Mouse (Mus musculus): ENCODE data around the gene Mslnl.
"Not testable (repeated sequence)": the region's sequence is repeated elsewhere in the genome, so short reads cannot be mapped to it uniquely, and the experiment has no call there.

Gene Mslnl

DNA sequence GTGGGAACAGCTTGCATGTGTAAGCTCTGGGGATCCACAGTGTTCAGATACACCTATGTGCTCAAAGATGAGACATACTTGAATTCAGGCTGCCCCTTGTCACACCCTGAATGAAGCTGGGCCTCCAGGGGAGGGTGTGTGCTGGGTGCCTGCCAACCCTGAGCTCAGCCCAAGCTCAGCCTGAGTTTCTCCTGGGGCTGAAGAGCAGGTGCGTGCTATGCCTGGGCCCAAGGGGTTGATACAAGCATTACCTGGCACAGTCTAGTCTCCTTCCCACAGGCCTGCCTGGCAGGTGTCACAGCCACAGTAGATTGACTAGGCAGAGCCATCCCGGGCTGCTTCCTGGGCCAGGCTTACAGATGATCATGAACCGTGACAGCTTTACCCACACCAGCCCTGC is at the start of gene Mslnl:
Gene Mslnl, plus strand, starts transcription at position 298 of the 400 bp plus-strand sequence.
- no peak for DNase-seq

DNA sequence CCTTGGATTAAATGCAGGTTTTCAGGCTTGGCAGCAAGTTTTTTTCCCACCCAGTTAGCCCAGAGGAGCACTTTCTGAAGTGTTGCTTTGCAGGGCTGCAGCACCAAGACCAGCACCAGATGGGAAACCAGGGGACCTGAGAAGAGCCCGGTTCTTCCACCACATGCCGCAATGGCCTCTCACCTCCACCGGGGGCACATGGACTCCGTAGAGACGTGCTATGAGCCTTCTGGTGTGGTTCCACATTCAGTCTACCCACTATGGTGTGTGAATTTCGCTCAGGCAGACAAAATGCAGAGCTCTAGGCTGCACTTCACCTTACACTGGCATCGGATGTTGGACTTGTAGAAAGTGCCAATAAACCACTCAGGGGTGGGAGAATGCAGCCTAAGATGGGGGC is 49.5 kb upstream of the Mslnl start:
- no peak for DNase-seq

DNA sequence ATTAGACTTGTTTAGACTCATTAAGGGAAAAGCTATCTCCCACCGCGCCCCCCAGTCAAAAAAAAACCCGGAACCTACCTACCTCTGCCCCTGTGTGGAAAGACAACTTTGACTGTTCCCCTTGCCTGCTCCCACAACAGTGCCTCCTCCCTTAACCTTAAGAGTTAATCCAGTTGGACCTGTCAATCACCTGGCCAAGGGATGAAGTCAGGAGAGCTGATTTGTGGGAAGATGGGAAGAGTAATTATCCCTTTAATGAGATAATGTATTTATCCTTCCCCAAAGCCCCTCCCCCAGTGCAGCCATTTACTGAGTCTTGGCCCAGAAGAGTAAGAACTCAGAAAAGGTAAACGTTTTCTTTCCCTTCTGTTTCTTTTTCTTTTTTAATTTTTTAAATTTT is 46.9 kb upstream of the Mslnl start:
- no peak for DNase-seq

DNA sequence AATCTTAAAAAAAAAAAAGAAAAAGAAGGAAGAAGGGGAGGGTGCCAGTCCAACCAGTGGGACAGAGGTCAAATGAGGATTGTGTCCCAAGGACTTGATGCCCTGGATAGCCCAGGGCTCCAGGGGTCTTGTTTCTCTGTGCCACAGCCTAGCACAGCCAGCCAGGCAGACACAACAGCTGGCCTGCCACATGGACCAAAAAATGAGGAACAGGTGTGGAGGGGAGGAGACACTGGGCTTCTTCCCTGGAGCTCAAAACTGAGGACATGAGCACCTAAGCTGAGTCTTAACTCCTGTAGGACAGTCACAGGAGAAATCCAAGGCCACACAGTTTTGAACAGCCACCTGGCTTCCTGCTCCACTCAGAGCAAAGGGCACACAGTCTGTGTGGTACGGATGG is 39.6 kb upstream of the Mslnl start:
- DNase-seq = no peak

DNA sequence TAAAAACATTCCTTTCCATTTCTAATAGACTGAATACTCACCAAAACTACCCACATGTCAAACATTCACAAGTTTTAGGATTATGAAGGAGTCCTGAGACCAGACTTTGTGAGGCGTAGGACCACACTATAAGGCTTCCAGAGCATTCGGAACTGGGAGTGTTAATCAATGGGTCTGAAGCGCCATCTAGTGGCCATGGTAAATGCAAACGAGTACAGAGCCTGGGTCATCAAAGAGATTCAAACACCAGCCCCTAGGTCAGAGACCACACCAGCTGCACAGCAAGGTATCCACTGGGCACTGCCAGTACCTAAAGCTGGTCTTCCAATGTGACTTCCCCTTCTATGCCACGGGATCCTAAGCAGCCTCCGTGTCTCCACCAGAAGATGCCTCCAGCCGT is 37.4 kb upstream of the Mslnl start:
- peak; percentile 81 for DNase-seq

DNA sequence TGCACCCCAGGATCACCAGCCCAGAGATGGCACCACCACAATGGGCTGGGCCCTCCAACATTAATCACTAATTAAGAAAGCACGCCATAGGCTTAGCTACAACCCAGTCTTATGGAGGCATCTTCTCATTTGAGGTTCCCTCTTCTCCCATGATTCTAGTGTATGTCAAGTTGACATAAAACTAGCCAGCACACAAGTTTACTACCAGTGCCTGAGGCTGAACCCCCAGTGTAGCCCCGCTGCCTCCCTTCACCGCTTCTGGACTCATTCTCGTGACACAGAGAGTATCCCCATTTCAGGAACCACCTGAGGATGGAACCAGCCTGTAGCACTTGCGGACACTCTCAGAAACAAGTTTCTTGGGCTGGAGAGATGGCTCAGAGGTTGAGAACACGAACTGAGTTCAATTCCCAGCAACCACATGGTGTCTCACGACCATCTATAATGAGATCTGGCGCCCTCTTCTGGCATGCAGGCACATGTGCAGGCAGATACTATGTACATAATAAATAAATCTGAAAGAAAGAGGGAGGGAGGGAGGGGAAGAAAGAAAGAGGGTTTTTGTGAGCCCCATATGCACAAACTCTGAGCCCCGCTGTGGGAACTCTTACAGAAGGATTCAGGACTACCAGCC is 34.9 kb upstream of the Mslnl start:
- DNase-seq = no peak

DNA sequence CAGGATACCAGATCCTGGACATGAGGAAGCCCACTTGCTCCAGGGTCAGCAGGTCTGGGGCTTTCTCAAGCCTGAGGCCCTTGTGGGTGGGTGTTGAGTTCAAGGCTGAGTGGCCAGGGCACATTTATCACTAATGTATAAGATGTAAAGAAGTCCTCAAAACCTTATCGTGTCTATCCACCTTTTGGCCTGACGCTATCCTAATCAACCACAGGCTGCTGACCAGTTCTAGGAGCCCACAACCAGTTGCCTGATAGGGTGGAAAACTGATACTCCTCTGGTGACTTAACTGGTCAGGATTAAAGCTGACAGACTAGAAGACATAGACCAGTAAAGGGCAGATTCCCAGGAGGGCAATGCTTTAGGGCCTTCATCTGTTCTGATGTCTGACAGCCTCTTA is 25.8 kb upstream of the Mslnl start:
- DNase-seq = no peak

DNA sequence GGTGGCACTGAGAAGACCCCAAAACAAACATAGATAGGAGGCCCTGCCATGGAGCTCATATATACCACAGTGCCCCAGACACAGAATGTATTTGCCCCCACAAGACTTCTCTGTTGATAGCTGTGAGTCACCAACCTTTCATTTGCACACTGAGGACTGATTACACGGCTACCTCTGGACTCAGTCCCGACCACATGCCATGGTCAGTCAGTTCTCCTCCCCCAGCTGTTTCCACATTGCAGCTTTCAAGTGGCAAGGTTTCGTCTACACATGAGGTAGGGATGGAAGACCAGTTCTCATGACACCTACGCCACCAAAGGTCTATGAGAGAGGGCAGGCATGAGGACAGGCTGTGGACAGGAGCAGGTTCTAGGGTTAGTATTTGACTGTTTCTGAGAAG is 24.7 kb upstream of the Mslnl start:
- no peak for DNase-seq

DNA sequence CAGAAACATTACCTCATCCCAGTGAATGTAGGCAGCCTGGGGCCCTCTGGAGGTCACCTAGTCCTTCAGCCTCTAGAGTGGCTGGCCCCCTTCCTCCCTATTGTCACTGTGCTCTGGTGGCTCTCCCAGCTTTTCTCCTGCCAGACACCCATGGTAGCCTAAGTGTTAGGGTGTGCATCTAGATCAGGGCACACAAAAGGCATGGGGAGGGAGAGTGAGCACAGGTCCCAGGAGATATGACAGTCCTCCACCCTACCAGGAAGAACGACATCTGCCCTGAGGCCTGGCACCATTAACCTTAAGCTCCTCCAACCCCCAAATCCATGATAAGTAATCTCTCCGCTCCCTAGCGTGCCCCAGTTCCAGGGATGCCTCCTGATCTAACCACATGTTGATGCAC is 20.2 kb upstream of the Mslnl start:
- DNase-seq = no peak

DNA sequence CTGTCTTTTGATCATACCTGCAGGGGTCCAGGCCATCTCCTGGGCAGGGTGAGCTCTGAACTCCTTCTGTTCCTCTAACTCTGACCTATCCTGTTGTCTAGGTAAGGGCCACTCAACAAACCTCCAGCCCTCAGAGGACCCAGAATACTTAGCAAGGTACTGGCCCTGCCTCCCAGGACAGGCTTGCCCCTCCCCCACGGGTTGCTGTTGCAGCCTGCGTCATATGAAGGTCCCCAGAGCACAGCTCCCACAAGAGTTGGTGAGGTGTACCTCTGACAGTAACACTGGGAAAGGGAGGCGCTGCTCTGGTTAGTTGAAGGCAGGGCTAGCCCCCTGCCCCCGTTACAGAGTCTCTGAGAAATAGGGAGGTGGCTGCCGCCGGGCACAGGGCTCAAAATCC is 19.7 kb upstream of the Mslnl start:
- no peak for DNase-seq

DNA sequence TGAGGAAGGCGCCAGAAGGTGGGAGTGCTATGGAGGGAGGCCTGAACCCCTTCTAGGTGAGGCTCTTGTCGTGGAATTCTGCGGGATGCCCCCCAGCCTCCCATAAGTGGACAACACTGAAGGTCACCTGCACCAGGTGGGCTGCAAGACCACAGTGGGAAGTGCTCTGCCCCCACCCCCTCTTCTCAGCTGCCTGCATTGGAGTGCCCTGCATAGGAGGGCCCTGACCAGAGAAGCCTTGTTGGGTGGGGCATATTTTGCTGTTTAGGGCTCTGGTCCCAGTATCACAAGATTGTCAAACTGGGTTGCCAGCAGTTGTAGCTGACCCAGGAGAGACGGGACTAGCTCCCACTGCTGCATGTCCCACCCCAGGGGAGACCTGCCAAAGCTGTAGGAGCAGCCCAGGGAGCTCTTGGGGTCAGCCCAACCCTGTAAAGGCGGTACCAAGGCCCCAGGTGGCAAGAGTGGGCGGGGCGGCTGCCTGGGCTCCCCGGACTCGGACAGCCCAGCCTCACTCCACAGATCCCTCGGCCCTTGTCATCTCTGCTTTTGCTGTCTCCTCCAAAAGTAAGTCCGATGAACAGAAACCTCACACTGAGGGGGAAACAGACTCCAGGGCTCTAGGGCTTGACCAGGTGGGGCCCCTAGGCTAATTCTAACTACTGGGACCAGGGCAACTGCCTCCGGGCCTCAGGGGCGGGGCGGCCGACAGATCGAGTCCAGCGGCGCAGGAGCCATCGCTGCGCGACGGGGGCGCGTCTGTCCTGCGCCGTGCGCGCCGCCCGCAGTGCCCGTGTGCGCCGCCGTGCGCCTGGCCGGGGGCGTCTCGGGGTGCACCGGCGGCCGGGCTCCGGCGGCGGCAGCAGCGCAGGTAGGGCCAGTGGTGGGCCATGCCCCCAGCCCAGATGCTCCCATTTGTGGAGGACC is 18.9 kb upstream of the Mslnl start, which contains the start of gene Gng13:
Gene Gng13, plus strand, starts transcription at position 461 of the 927 bp plus-strand sequence.
- peak; percentile 50 for DNase-seq

DNA sequence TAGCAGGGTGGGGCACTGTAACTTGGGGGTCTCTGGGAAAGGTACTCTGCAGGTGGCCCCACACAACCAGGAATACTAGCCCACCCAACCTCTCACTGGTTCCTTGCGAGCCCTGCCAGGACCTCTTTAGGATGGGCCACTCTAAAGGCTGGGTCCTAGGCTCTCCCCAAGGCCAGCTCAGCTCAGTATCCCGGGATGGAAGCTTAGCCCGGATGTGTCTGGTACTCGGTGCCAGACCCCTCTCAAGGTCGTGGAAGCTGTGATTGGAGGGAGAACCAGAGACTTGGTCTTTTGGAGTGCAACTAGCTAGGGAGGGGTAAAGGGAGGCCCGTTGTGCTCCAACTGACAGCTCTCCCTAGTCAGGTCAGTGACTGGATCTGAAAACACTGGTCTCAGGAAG is 18.2 kb upstream of the Mslnl start:
- DNase-seq = no peak

DNA sequence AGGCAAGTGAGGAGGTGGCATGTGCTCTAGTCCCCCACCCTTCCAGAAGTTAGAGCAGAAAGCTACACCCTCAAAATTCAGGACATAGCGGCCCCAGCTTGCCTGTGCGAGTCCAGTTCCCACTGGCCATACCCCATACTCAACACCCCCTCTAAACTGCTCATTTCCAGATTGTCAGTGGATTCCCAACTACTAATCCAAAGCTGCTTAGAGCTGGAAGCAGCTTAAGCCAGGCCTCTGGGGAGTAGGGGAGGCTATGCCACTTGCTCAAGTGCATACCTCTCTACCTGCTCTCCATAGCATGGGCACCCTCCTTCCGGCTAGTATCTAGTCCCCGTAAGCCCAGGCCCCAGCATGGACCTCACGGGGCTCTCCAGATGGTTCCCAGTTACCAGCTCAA is 14.4 kb upstream of the Mslnl start:
- no peak for DNase-seq

DNA sequence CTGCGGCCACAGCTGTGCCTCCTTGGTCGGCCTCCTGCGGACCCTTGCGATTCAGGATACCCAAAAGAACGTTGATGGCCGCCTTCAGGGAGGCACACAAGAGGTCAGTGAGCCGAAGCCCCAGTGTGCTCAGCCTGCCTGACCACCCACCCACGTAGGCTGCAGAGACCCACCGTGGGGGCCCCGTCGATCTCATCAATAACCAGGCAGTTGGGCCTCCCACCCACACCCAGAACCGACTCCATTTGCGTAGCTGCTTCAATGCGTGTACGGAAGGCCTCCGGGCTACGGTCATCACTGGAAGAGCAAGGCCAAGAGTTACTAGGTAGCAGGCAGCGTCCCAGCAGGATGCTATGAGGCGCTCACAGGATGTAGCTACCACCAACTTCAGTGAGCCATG is 12.4 kb upstream of the Mslnl start:
- DNase-seq = no peak

DNA sequence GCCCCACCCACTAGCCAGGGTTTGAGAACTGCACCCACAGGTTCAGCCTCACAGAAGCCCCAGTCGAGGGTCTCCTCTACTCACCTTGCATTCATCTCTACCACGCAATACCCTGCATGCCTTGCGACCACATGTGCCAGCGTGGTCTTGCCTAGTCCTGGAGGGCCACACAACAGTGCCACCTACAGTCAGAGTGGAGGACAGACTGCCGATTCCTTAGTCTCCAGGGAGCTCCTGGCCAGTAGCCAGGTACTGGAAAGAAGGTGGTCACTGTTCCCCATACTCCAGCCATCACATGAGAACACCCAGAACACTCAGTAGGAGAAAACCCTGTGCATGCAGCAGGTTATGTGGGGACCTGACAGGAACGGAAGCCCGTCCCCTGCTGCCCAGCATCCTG is 11.9 kb upstream of the Mslnl start:
- no peak for DNase-seq

DNA sequence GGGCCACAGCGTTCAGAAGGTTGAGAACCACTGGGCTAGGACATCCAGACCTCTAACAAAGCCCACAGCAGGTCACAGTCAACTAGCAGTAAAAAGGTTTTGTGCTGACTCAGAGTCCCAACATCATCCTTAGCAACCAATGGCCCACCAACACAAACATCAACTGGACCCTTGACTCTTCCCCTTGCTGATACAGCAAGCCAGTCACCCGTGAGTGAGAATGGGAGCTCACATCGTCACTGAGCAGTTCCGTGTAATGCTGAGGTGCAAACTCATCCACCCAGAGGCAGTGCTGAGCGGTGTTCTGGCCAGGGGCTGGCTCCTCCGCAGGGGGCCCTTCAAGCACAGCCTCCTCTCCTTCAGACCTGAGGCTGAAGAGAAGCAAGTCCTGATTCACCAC is 10.6 kb upstream of the Mslnl start:
- no peak for DNase-seq

DNA sequence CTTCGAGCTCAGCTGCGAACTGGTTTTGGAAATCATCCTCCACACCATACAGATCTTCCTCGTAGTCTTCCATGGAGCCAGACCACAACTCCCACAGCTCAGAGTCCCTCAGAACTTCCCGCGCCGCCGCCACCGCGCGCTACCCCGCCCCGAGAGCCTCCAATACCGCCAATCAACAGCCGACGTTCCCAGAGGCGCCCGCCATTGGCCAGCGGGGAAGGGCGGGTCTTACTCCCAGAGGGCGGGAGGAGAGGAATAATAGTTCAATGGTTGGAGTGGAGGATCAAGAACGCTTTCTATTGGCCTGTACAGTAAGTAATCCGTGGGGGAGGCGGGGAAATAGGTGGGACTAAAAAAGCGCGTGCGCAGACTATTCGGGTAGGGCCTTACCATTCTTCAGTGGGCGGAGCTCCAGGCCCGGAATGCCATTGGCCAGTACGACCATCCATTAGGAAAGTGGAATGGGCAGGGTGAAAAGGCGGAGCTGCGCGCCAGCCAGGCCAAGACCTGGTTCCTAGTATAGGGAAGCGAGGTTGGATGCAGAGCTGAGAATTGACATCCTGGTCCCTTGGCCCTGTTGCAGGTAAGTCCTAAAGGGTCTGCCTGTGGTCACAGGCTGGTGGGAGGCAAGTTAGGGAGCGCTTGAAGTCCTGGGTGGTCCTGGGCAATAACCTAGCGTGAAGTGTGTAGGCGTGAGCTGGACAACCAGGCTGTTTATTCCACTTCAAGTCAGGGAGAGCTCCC is 8.4 kb upstream of the Mslnl start, which contains the start of the genes Chtf18 and Rpusd1:
Gene Chtf18, minus strand, starts transcription at position 155 of the 744 bp plus-strand sequence.
Gene Rpusd1, plus strand, starts transcription at position 406 of the 744 bp plus-strand sequence.
- DNase-seq = peak; percentile 100

DNA sequence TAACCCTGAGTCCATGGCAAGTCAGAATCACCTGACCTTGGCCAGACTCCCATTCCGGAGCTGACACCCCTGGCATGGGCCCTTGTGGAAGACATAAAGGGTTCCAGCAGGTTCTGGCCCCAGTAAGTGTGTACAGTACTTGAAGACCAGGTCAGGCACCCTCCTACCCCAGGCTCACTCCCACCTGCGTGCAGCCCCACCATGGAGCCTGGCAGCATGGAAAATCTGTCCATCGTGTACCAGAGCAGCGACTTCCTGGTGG is 7.9 kb upstream of the Mslnl start:
- no peak for DNase-seq

DNA sequence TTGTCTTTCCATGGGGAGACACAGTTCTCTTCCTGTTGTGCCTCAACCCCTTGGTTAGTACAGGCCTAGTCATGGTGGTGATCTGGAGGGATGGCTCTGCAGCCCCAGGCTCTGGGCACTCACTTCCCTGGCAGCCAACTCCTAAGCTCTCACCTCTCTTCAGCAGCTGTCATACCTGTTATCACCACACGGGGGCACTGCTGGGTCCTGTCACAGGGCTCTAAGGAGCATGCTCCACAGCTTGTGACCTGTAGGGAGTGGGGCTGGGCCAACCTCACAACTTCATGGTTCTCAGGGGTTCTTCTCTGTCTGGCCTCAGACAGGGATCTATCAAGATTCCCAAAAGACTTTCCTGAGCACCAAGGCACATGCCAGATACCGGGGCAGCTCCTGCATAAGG is 3.8 kb upstream of the Mslnl start:
- peak; percentile 88 for DNase-seq

DNA sequence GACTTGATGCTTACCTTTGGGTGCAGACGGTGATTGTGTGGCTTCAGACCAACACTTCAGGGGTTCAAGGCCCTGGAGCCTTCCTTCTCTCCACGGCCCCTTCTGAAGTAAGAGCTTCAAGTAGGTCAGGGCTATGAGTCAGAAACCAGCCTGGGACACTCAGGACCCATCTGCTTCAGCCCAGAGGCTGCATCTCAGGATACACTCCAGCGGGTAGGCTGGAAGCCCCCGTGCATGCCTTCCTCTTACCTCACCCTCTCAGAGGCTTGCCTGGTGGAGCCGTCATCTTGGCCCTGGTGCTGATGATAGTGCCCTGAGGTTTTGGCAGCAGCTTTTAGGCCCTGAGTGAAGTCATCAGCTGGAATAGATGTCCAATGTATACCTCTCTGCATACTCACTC is 596 bp upstream of the Mslnl start:
- DNase-seq = no peak

DNA sequence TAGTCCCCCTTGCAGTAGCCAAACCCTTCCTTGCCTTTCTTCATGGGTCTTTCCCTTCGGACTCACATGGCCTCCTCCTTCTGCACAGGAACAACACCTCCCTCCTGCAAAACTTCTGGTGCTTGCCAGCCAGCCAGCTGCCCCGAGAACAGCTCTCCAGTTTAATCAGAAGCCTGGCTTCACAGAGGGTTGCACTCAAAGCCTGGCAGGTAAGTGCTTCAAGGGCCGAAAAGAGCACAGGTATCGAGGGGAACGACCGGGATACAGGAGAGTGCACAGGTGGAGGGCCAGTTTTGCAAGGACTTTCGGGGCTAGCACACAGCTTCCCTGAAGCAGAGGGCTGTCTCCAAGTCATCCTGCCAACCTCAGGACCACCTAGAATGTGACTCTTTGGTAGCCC is 3.0 kb downstream of the Mslnl start:
- DNase-seq = no peak

DNA sequence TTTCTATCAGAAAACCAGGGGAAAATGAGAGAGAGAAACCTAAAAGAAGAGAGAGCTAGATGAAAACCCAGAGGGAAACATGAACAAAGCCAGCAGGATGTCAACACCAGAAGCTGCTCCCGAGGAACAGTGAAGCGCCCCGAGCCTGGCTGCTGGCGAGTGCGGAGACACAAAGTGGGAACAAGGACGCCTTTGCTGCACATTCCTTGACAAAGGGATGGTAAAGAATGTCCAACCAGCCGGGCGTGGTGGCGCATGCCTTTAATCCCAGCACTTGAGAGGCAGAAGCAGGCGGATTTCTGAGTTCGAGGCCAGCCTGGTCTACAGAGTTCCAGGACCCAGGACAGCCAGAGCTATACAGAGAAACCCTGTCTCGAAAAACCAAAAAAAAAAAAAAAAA is 5.6 kb downstream of the Mslnl start:
- not testable (repeated sequence) for DNase-seq

DNA sequence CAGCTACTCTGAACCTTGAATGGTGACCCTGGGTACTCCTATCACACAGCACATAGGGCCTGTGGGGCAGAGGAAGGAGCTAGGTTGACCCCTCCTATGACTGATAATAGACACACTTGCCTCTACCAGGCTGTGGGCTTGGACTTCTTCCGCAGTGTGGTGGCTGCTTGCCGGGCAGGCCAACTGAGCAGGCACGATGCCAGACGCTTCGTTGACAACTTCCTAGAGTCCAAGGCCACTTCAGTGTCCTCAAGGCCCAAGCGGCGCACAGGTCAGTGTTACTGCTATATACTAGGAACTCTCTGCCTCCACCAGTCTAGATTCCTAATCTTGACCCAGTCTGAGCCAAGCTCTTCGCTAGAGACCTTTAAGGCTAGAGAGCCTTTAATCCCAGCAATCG is 8.0 kb downstream of the Mslnl start:
- no peak for DNase-seq

DNA sequence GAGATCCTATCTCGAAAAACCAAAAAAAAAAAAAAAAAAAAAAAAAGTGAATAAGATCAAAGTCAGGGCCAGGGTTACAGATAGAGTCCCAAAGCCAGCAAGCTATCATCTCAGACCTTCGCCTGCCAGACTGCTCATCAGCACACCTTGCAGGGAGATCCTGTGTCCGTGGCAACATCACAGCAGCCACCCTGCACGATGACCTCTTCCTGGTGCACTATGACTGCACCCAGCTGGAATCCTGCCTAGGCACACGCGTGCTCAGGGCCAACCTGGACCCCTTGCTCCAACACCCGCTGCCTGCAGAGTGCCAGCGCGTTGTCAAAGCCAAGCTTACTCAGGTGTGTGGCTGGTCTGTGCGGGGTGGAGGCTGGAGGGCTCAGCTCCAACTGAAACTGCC is 8.5 kb downstream of the Mslnl start:
- no peak for DNase-seq

All from lung, postnatal 10 days (tissue).